Mouse (Mus musculus): ENCODE results near the gene Pelp1. TPM values are rescaled to one million over a fixed set of nuclear protein-coding genes. Genes with fewer than 3 reads are reported as not detected.

Gene Pelp1
- polyA plus RNA-seq, 1 experiment from 2014 or later = 22.1 TPM

- Histone ChIP-seq H3K9me3 (replicated peaks; ENCODE audit: control insufficient read depth, low read length) (no peaks in the 10 kb centered on the region), H3K27me3 (ENCODE audit: control insufficient read depth, insufficient read depth, low read length) (no peaks in the 10 kb centered on the region), H3K9ac (ENCODE audit: low read depth, low read length) (no peak overlapping the region), H3K4me2 (no peak overlapping the region), H3K4me3 (ENCODE audit: low read depth, low read length) (no peak overlapping the region), H3K36me3 (ENCODE audit: control insufficient read depth, insufficient read depth, low read length) (no peaks in the 10 kb centered on the region; the same call in 1 of the 2 replicates), H3K4me1 (ENCODE audit: control insufficient read depth, insufficient read depth, low read length) (no peaks in the 10 kb centered on the region), H3K27ac (ENCODE audit: low read depth, low read length) (no peak overlapping the region)
- ATAC-seq (replicated peaks; ENCODE audit: insufficient number of reproducible peaks, low FRiP score, low TSS enrichment) = no peak
- 75% methylated on average over 6 of the region's 6 CpGs for WGBS (ENCODE audit: insufficient replicate concordance)
Observed at GRCm38 (mm10) chr11:70444667-70445066, 34.8 kb upstream of the Pelp1 start.

DNA sequence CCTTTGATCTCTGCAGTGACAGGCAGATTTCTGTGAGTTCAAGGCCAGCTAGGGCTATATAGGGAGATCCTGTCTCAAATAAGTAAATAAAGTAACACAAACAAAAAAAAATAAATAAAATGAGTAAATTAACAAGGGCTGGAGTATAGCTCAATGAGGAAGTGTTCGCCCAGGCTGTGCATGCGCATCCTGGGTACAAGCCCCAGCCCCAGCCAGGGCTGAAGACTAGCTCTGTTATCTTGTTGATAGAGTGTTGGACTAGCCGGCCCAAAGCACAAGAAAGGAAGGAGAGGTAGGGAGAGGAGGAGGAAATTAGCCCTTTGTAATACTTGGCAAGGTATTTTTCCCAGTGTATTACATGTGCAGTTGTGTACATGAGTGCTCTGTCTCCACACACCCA is 34.1 kb upstream of the Pelp1 start:
- Histone ChIP-seq H3K4me1 (ENCODE audit: control insufficient read depth, insufficient read depth, low read length) (no peaks in the 10 kb centered on the region), H3K9me3 (replicated peaks; ENCODE audit: control insufficient read depth, low read length) (no peaks in the 10 kb centered on the region), H3K4me3 (ENCODE audit: low read depth, low read length) (no peak overlapping the region), H3K27ac (ENCODE audit: low read depth, low read length) (no peak overlapping the region), H3K27me3 (ENCODE audit: control insufficient read depth, insufficient read depth, low read length) (no peaks in the 10 kb centered on the region), H3K36me3 (ENCODE audit: control insufficient read depth, insufficient read depth, low read length) (no peaks in the 10 kb centered on the region; the same call in 1 of the 2 replicates), H3K9ac (ENCODE audit: low read depth, low read length) (no peak overlapping the region), H3K4me2 (no peak overlapping the region)
- ATAC-seq (replicated peaks; ENCODE audit: insufficient number of reproducible peaks, low FRiP score, low TSS enrichment) = no peak
- WGBS (ENCODE audit: insufficient replicate concordance) = 71% methylated on average over 3 of the region's 3 CpGs

- no peaks in the 10 kb centered on the region for H3K4me1 ChIP-seq (ENCODE audit: control insufficient read depth, insufficient read depth, low read length)
- H3K27me3 ChIP-seq (ENCODE audit: control insufficient read depth, insufficient read depth, low read length) = no peaks in the 10 kb centered on the region
- 86% methylated on average over 7 of the region's 7 CpGs for WGBS (ENCODE audit: insufficient replicate concordance)
- H3K36me3 ChIP-seq (ENCODE audit: control insufficient read depth, insufficient read depth, low read length) = peaks cover 2% of the 10 kb centered on the region; the same call in 1 of the 2 replicates
- H3K4me3 ChIP-seq (ENCODE audit: low read depth, low read length) = no peak overlapping the region
- H3K27ac ChIP-seq (ENCODE audit: low read depth, low read length) = no peak overlapping the region
- no peak overlapping the region for H3K4me2 ChIP-seq
- ATAC-seq (replicated peaks; ENCODE audit: insufficient number of reproducible peaks, low FRiP score, low TSS enrichment) = no peak
- H3K9me3 ChIP-seq (replicated peaks; ENCODE audit: control insufficient read depth, low read length) = no peaks in the 10 kb centered on the region
- no peak overlapping the region for H3K9ac ChIP-seq (ENCODE audit: low read depth, low read length)
Observed at GRCm38 (mm10) chr11:70441882-70442281, 32.1 kb upstream of the Pelp1 start.

DNA sequence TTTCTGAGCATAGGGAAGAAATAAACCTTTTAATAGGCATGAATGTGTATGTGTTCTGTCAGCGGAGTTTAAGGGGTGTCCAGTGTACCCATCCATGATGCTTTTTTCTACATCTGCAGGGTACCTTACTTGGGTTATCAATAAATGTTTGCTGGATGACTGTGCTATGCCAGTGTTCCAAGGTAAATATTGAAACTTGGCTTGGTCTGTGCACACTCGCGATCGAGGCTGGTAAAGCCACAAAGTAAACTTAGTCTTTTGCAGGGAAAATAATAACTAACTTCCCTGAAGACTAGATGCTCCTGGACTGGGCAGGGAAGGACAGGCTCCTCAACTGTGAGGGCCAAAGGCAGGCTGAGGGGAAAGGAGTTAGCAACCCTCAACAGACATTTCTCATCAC is 30.8 kb upstream of the Pelp1 start:
- no peak for ATAC-seq (replicated peaks; ENCODE audit: insufficient number of reproducible peaks, low FRiP score, low TSS enrichment)
- Histone ChIP-seq H3K9me3 (replicated peaks; ENCODE audit: control insufficient read depth, low read length) (no peaks in the 10 kb centered on the region), H3K27ac (ENCODE audit: low read depth, low read length) (no peak overlapping the region), H3K9ac (ENCODE audit: low read depth, low read length) (no peak overlapping the region), H3K4me1 (ENCODE audit: control insufficient read depth, insufficient read depth, low read length) (no peaks in the 10 kb centered on the region), H3K27me3 (ENCODE audit: control insufficient read depth, insufficient read depth, low read length) (no peaks in the 10 kb centered on the region), H3K4me2 (no peak overlapping the region), H3K36me3 (ENCODE audit: control insufficient read depth, insufficient read depth, low read length) (peaks cover 2% of the 10 kb centered on the region; the same call in 1 of the 2 replicates), H3K4me3 (ENCODE audit: low read depth, low read length) (no peak overlapping the region)
- WGBS (ENCODE audit: insufficient replicate concordance) = 91% methylated on average over 4 of the region's 4 CpGs

GRCm38 (mm10) chr11:70438728-70439374 is 29.0 kb upstream of the Pelp1 start:
- Histone ChIP-seq H3K9ac (ENCODE audit: low read depth, low read length) (no peak overlapping the region), H3K36me3 (ENCODE audit: control insufficient read depth, insufficient read depth, low read length) (peaks cover 2% of the 10 kb centered on the region; the same call in 1 of the 2 replicates), H3K27ac (ENCODE audit: low read depth, low read length) (no peak overlapping the region), H3K4me1 (ENCODE audit: control insufficient read depth, insufficient read depth, low read length) (peaks cover under 1% of the 10 kb centered on the region; the same call in 1 of the 2 replicates), H3K4me3 (ENCODE audit: low read depth, low read length) (no peak overlapping the region), H3K4me2 (no peak overlapping the region), H3K27me3 (ENCODE audit: control insufficient read depth, insufficient read depth, low read length) (no peaks in the 10 kb centered on the region), H3K9me3 (replicated peaks; ENCODE audit: control insufficient read depth, low read length) (no peaks in the 10 kb centered on the region)
- ATAC-seq (replicated peaks; ENCODE audit: insufficient number of reproducible peaks, low FRiP score, low TSS enrichment) = no peak
- 80% methylated on average over 7 of the region's 7 CpGs for WGBS (ENCODE audit: insufficient replicate concordance)

- H3K36me3 ChIP-seq (ENCODE audit: control insufficient read depth, insufficient read depth, low read length) = peaks cover 2% of the 10 kb centered on the region; the same call in 1 of the 2 replicates
- peaks cover 12% of the 10 kb centered on the region for H3K4me1 ChIP-seq (ENCODE audit: control insufficient read depth, insufficient read depth, low read length)
- H3K4me2 ChIP-seq = no peak overlapping the region
- H3K9me3 ChIP-seq (replicated peaks; ENCODE audit: control insufficient read depth, low read length) = no peaks in the 10 kb centered on the region
- no peak overlapping the region for H3K4me3 ChIP-seq (ENCODE audit: low read depth, low read length)
- H3K27me3 ChIP-seq (ENCODE audit: control insufficient read depth, insufficient read depth, low read length) = no peaks in the 10 kb centered on the region
- ATAC-seq (replicated peaks; ENCODE audit: insufficient number of reproducible peaks, low FRiP score, low TSS enrichment) = no peak
- no peak overlapping the region for H3K9ac ChIP-seq (ENCODE audit: low read depth, low read length)
- no peak overlapping the region for H3K27ac ChIP-seq (ENCODE audit: low read depth, low read length)
- 68% methylated on average over 6 of the region's 6 CpGs for WGBS (ENCODE audit: insufficient replicate concordance)
Observed at GRCm38 (mm10) chr11:70437426-70437825, 27.6 kb upstream of the Pelp1 start.

- Histone ChIP-seq H3K4me2 (no peak overlapping the region), H3K27me3 (ENCODE audit: control insufficient read depth, insufficient read depth, low read length) (no peaks in the 10 kb centered on the region), H3K9ac (ENCODE audit: low read depth, low read length) (peak overlapping the region; percentile 0; the same call in 1 of the 2 replicates), H3K36me3 (ENCODE audit: control insufficient read depth, insufficient read depth, low read length) (peaks cover 2% of the 10 kb centered on the region; the same call in 1 of the 2 replicates), H3K4me3 (ENCODE audit: low read depth, low read length) (no peak overlapping the region), H3K27ac (ENCODE audit: low read depth, low read length) (no peak overlapping the region), H3K9me3 (replicated peaks; ENCODE audit: control insufficient read depth, low read length) (no peaks in the 10 kb centered on the region), H3K4me1 (ENCODE audit: control insufficient read depth, insufficient read depth, low read length) (peaks cover 12% of the 10 kb centered on the region)
- ATAC-seq (replicated peaks; ENCODE audit: insufficient number of reproducible peaks, low FRiP score, low TSS enrichment) = no peak
- WGBS (ENCODE audit: insufficient replicate concordance) = 73% methylated on average over 5 of the region's 5 CpGs
Observed at GRCm38 (mm10) chr11:70435476-70435875, 25.6 kb upstream of the Pelp1 start.

DNA sequence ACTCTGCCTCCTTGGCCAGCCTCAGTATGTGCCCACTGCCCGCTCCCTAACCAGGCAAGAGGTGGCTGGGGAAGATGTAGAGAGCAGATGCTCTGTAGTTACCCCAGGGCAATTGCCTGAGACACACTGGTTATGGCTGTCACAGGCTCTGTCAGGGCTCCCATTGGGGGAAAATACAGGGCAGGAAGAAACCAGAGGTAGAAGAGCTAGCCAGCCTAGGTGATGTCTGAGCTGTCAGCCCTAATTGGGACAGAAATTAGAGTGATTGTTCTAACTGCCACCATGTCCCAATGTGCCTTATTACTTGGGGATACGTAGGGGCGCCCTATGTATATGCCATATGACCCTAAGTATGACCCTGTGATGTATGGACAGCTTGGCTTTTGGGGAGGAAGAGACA is 24.1 kb upstream of the Pelp1 start:
- Histone ChIP-seq H3K4me1 (ENCODE audit: control insufficient read depth, insufficient read depth, low read length) (peaks cover 12% of the 10 kb centered on the region), H3K9ac (ENCODE audit: low read depth, low read length) (no peak overlapping the region), H3K4me2 (peak overlapping the region; percentile 93), H3K36me3 (ENCODE audit: control insufficient read depth, insufficient read depth, low read length) (0 out of 2 replicates have a peak, but pooled peaks cover 2% of the 10 kb centered on the region), H3K27ac (ENCODE audit: low read depth, low read length) (no peak overlapping the region), H3K9me3 (replicated peaks; ENCODE audit: control insufficient read depth, low read length) (no peaks in the 10 kb centered on the region), H3K27me3 (ENCODE audit: control insufficient read depth, insufficient read depth, low read length) (no peaks in the 10 kb centered on the region), H3K4me3 (ENCODE audit: low read depth, low read length) (no peak overlapping the region)
- ATAC-seq (replicated peaks; ENCODE audit: insufficient number of reproducible peaks, low FRiP score, low TSS enrichment) = no peak
- WGBS (ENCODE audit: insufficient replicate concordance) = 90% methylated on average over 3 of the region's 3 CpGs

DNA sequence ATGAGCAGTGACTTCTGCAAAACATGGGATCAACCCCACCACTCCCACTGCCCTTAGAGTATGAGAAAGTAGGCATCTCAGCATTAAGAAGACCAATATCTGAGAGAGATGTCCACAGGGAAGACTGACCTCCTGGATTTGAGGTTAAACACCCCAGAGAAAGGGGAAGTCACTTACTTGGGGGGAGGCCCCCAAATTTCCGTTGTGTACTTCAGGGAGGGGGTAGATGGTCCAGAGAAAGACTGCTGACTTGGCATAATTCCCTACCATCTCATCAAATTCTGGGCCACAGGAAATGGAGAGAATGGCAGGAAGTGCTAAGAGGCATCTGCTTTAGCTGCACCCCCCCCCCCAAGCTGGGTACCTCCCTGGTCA is 23.7 kb upstream of the Pelp1 start:
- no peaks in the 10 kb centered on the region for H3K27me3 ChIP-seq (ENCODE audit: control insufficient read depth, insufficient read depth, low read length)
- no peak overlapping the region for H3K27ac ChIP-seq (ENCODE audit: low read depth, low read length)
- no peaks in the 10 kb centered on the region for H3K9me3 ChIP-seq (replicated peaks; ENCODE audit: control insufficient read depth, low read length)
- H3K4me2 ChIP-seq = peak overlapping the region; percentile 93
- H3K36me3 ChIP-seq (ENCODE audit: control insufficient read depth, insufficient read depth, low read length) = 0 out of 2 replicates have a peak, but pooled peaks cover 2% of the 10 kb centered on the region
- 0 out of 2 replicates have a peak overlapping the region, but pooled peaks have one; percentile 87 for H3K9ac ChIP-seq (ENCODE audit: low read depth, low read length)
- peaks cover 12% of the 10 kb centered on the region for H3K4me1 ChIP-seq (ENCODE audit: control insufficient read depth, insufficient read depth, low read length)
- H3K4me3 ChIP-seq (ENCODE audit: low read depth, low read length) = no peak overlapping the region; the same call in 1 of the 2 replicates
- no peak for ATAC-seq (replicated peaks; ENCODE audit: insufficient number of reproducible peaks, low FRiP score, low TSS enrichment)
- WGBS (ENCODE audit: insufficient replicate concordance) = 58% methylated on average over 1 of the region's 1 CpGs
